Mouse (Mus musculus): ENCODE measurements around the gene Uba2. TPM values are rescaled to one million over a fixed set of nuclear protein-coding genes. Genes with fewer than 3 reads are reported as not detected.
"Not testable (repeated sequence)": the region's sequence is repeated elsewhere in the genome, so short reads cannot be mapped to it uniquely, and the experiment has no call there.

The Uba2 gene
- 164 and 177 TPM in 2 replicates for polyA plus RNA-seq (2014; fragmentation: Nextera tagmentation; extraction: Ambion mirVana)

DNA sequence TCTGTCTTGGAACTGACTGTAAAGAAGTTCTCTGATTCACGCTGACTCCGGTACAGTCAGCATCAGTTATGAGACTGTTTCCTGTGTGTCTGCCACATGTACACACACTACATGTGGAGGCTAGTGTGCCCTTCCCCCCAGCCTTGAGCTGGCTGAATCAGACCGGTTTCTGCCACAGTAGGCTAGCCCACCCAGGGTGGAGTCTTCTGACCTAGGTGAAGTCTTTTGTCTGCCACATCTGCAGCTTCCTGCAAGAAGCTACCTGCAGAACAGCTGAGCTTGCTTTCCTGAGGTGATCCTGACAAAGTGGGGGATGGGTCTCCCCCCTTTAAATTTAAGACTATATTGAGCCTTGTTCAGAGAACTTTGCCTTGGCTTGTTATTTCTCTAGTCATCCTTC lies at the start of gene Uba2:
Uba2 (minus strand) TSS at position 146 of the 400 bp plus-strand sequence.
- Histone ChIP-seq H3K27ac (peak within 1 kb of the TSS; percentile 84), H3K4me3 (replicated peaks; ENCODE audit: low read length) (peak within 1 kb of the TSS; percentile 89), H3K4me2 (replicated peaks) (peak within 1 kb of the TSS; percentile 78), H3K36me3 (replicated peaks; ENCODE audit: control insufficient read depth, insufficient read depth) (peaks cover 10% of the 10 kb centered on the region), H3K4me1 (replicated peaks; ENCODE audit: control insufficient read depth, insufficient read depth, low read length) (peaks cover 11% of the 10 kb centered on the region), H3K9me3 (ENCODE audit: control insufficient read depth, low read length) (no peaks in the 10 kb centered on the region), H3K27me3 (ENCODE audit: control insufficient read depth, insufficient read depth, low read length) (no peaks in the 10 kb centered on the region), H3K9ac (peak within 1 kb of the TSS; percentile 91)
- DNase-seq (ENCODE audit: low spot score) (no peak), ATAC-seq (ENCODE audit: low FRiP score) (no peak)
- WGBS: 83% methylated on average over 3 of the region's 3 CpGs

DNA sequence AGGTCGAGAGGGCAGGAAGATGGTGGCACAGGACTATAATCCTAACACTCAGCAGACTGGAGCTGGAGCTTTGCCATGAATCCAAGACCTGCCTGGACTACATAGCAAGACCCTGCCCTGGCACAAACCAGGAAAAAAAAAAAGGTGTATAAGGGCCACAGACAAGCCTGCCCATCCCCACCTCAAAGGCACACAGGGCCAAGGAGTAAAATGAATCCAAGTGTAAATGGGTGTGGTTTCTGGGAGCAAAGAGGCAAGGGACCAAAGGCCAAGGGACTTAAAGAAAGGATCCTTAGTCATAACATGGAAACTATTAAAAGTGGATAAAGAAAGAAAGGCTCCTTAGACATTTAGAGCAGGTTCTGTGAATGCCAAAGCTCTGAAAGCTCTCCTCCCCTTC lies 49.1 kb upstream of the Uba2 start:
- Histone ChIP-seq H3K9me3 (ENCODE audit: control insufficient read depth, low read length) (no peaks in the 10 kb centered on the region), H3K36me3 (replicated peaks; ENCODE audit: control insufficient read depth, insufficient read depth) (peaks cover 96% of the 10 kb centered on the region), H3K4me2 (replicated peaks) (no peak overlapping the region), H3K27me3 (ENCODE audit: control insufficient read depth, insufficient read depth, low read length) (no peaks in the 10 kb centered on the region), H3K4me3 (replicated peaks; ENCODE audit: low read length) (no peak overlapping the region), H3K9ac (no peak overlapping the region), H3K4me1 (replicated peaks; ENCODE audit: control insufficient read depth, insufficient read depth, low read length) (no peaks in the 10 kb centered on the region), H3K27ac (no peak overlapping the region)
- 92% methylated on average over 1 of the region's 1 CpGs for WGBS
- DNase-seq (ENCODE audit: low spot score) (no peak), ATAC-seq (ENCODE audit: low FRiP score) (no peak)

GRCm38 (mm10) chr7:34216474-34216873 lies 47.1 kb upstream of the Uba2 start:
- H3K9ac ChIP-seq: no peak overlapping the region
- ATAC-seq (ENCODE audit: low FRiP score): no peak
- 92% methylated on average over 10 of the region's 10 CpGs for WGBS
- H3K36me3 ChIP-seq (replicated peaks; ENCODE audit: control insufficient read depth, insufficient read depth): peaks cover 96% of the 10 kb centered on the region
- H3K9me3 ChIP-seq (ENCODE audit: control insufficient read depth, low read length): no peaks in the 10 kb centered on the region
- no peak overlapping the region for H3K27ac ChIP-seq
- no peaks in the 10 kb centered on the region for H3K27me3 ChIP-seq (ENCODE audit: control insufficient read depth, insufficient read depth, low read length)
- no peaks in the 10 kb centered on the region for H3K4me1 ChIP-seq (replicated peaks; ENCODE audit: control insufficient read depth, insufficient read depth, low read length)
- no peak overlapping the region for H3K4me2 ChIP-seq (replicated peaks)
- no peak overlapping the region for H3K4me3 ChIP-seq (replicated peaks; ENCODE audit: low read length)
- no peak for DNase-seq (ENCODE audit: low spot score)

DNA sequence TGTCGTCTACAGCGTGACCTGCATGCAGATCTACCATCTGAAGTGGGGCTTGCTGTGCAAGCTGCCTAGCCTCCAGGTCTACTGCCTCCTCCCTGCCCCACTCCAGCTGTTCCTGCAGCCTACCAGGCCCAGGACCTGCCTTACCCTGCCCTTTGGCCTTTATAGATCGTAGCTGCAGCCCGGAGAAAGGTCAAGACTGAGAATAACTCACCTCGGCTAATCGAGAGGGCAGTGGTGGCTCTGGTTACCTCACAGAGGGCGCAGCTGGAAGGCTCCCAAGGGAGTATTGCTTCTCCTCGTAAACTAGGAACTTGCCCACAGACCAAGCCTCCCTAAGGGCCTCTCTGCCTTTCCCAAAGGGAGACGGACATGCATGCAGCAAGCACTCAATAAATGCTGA lies 46.1 kb upstream of the Uba2 start:
- Histone ChIP-seq H3K27ac (no peak overlapping the region), H3K4me1 (replicated peaks; ENCODE audit: control insufficient read depth, insufficient read depth, low read length) (no peaks in the 10 kb centered on the region), H3K9ac (no peak overlapping the region), H3K9me3 (ENCODE audit: control insufficient read depth, low read length) (no peaks in the 10 kb centered on the region), H3K36me3 (replicated peaks; ENCODE audit: control insufficient read depth, insufficient read depth) (peaks cover 96% of the 10 kb centered on the region), H3K4me3 (replicated peaks; ENCODE audit: low read length) (no peak overlapping the region), H3K4me2 (replicated peaks) (no peak overlapping the region), H3K27me3 (ENCODE audit: control insufficient read depth, insufficient read depth, low read length) (no peaks in the 10 kb centered on the region)
- ATAC-seq (ENCODE audit: low FRiP score): no peak
- DNase-seq (ENCODE audit: low spot score): no peak
- WGBS: 92% methylated on average over 9 of the region's 9 CpGs

- Histone ChIP-seq H3K27me3 (ENCODE audit: control insufficient read depth, insufficient read depth, low read length) (no peaks in the 10 kb centered on the region), H3K9ac (no peak overlapping the region), H3K4me1 (replicated peaks; ENCODE audit: control insufficient read depth, insufficient read depth, low read length) (no peaks in the 10 kb centered on the region), H3K4me2 (replicated peaks) (no peak overlapping the region), H3K27ac (no peak overlapping the region), H3K9me3 (ENCODE audit: control insufficient read depth, low read length) (no peaks in the 10 kb centered on the region), H3K4me3 (replicated peaks; ENCODE audit: low read length) (no peak overlapping the region), H3K36me3 (replicated peaks; ENCODE audit: control insufficient read depth, insufficient read depth) (peaks cover 96% of the 10 kb centered on the region)
- 91% methylated on average over 8 of the region's 8 CpGs for WGBS
- DNase-seq (ENCODE audit: low spot score) (no peak), ATAC-seq (ENCODE audit: low FRiP score) (no peak)
Observed at GRCm38 (mm10) chr7:34214644-34215043, 45.2 kb upstream of the Uba2 start.

GRCm38 (mm10) chr7:34213281-34213680 lies 43.9 kb upstream of the Uba2 start:
- ATAC-seq (ENCODE audit: low FRiP score) (no peak), DNase-seq (ENCODE audit: low spot score) (no peak)
- no peak overlapping the region for H3K9ac ChIP-seq
- no peak overlapping the region for H3K4me2 ChIP-seq (replicated peaks)
- H3K36me3 ChIP-seq (replicated peaks; ENCODE audit: control insufficient read depth, insufficient read depth): peaks cover 97% of the 10 kb centered on the region
- WGBS: 96% methylated on average over 7 of the region's 7 CpGs
- no peaks in the 10 kb centered on the region for H3K27me3 ChIP-seq (ENCODE audit: control insufficient read depth, insufficient read depth, low read length)
- no peak overlapping the region for H3K27ac ChIP-seq
- H3K4me1 ChIP-seq (replicated peaks; ENCODE audit: control insufficient read depth, insufficient read depth, low read length): no peaks in the 10 kb centered on the region
- no peaks in the 10 kb centered on the region for H3K9me3 ChIP-seq (ENCODE audit: control insufficient read depth, low read length)
- H3K4me3 ChIP-seq (replicated peaks; ENCODE audit: low read length): no peak overlapping the region

GRCm38 (mm10) chr7:34208027-34208745 lies 38.8 kb upstream of the Uba2 start:
- no peaks in the 10 kb centered on the region for H3K4me1 ChIP-seq (replicated peaks; ENCODE audit: control insufficient read depth, insufficient read depth, low read length)
- DNase-seq (ENCODE audit: low spot score) (no peak), ATAC-seq (ENCODE audit: low FRiP score) (no peak)
- no peak overlapping the region for H3K4me3 ChIP-seq (replicated peaks; ENCODE audit: low read length)
- WGBS: 92% methylated on average over 9 of the region's 9 CpGs
- no peak overlapping the region for H3K9ac ChIP-seq
- H3K27me3 ChIP-seq (ENCODE audit: control insufficient read depth, insufficient read depth, low read length): no peaks in the 10 kb centered on the region
- no peaks in the 10 kb centered on the region for H3K9me3 ChIP-seq (ENCODE audit: control insufficient read depth, low read length)
- H3K36me3 ChIP-seq (replicated peaks; ENCODE audit: control insufficient read depth, insufficient read depth): peaks cover 100% of the 10 kb centered on the region
- no peak overlapping the region for H3K4me2 ChIP-seq (replicated peaks)
- H3K27ac ChIP-seq: no peak overlapping the region

GRCm38 (mm10) chr7:34206331-34206730 lies 36.9 kb upstream of the Uba2 start:
- WGBS: 93% methylated on average over 6 of the region's 6 CpGs
- no peak for ATAC-seq (ENCODE audit: low FRiP score)
- Histone ChIP-seq H3K36me3 (replicated peaks; ENCODE audit: control insufficient read depth, insufficient read depth) (peaks cover 100% of the 10 kb centered on the region), H3K4me2 (replicated peaks) (no peak overlapping the region), H3K9me3 (ENCODE audit: control insufficient read depth, low read length) (no peaks in the 10 kb centered on the region), H3K4me1 (replicated peaks; ENCODE audit: control insufficient read depth, insufficient read depth, low read length) (no peaks in the 10 kb centered on the region), H3K27ac (no peak overlapping the region), H3K9ac (no peak overlapping the region), H3K27me3 (ENCODE audit: control insufficient read depth, insufficient read depth, low read length) (no peaks in the 10 kb centered on the region), H3K4me3 (replicated peaks; ENCODE audit: low read length) (no peak overlapping the region)
- no peak for DNase-seq (ENCODE audit: low spot score)

GRCm38 (mm10) chr7:34202147-34202546 lies 32.7 kb upstream of the Uba2 start:
- H3K4me2 ChIP-seq (replicated peaks); H3K27ac ChIP-seq; H3K27me3 ChIP-seq (ENCODE audit: control insufficient read depth, insufficient read depth, low read length); H3K9me3 ChIP-seq (ENCODE audit: control insufficient read depth, low read length); H3K4me3 ChIP-seq (replicated peaks; ENCODE audit: low read length); H3K4me1 ChIP-seq (replicated peaks; ENCODE audit: control insufficient read depth, insufficient read depth, low read length); DNase-seq (ENCODE audit: low spot score); H3K9ac ChIP-seq; ATAC-seq (ENCODE audit: low FRiP score): not testable (repeated sequence)
- peaks cover 65% of the 10 kb centered on the region for H3K36me3 ChIP-seq (replicated peaks; ENCODE audit: control insufficient read depth, insufficient read depth)
- WGBS: 90% methylated on average over 10 of the region's 10 CpGs

DNA sequence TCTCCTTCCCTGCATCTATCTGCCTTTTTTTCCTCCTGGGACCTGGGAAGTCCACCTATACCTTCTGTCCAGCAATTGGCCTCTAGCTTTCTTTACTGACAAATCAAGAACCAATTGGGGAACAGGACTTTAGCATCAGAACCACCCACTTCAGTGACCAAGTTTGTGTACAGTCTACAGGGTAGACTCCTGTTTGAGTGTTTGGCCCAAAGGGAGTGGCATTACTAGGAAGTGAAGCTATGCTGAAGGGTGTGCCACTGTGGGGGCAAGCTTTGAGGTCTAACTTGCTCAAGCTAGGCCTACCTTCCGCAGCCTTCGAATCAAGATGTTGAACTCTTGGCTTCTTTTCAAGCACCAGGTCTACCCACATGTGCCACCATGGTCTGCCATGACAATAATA lies 31.4 kb upstream of the Uba2 start:
- ATAC-seq (ENCODE audit: low FRiP score) (no peak), DNase-seq (ENCODE audit: low spot score) (no peak)
- no peaks in the 10 kb centered on the region for H3K27me3 ChIP-seq (ENCODE audit: control insufficient read depth, insufficient read depth, low read length)
- no peak overlapping the region for H3K4me3 ChIP-seq (replicated peaks; ENCODE audit: low read length)
- H3K27ac ChIP-seq: no peak overlapping the region
- 0 out of 2 replicates have a peak, but pooled peaks cover under 1% of the 10 kb centered on the region for H3K4me1 ChIP-seq (replicated peaks; ENCODE audit: control insufficient read depth, insufficient read depth, low read length)
- H3K36me3 ChIP-seq (replicated peaks; ENCODE audit: control insufficient read depth, insufficient read depth): peaks cover 52% of the 10 kb centered on the region
- H3K9ac ChIP-seq: no peak overlapping the region
- no peaks in the 10 kb centered on the region for H3K9me3 ChIP-seq (ENCODE audit: control insufficient read depth, low read length)
- no peak overlapping the region for H3K4me2 ChIP-seq (replicated peaks)
- WGBS: 100% methylated on average over 2 of the region's 2 CpGs
